Mouse (Mus musculus) forebrain, embryonic 16.5 days (tissue): ENCODE measurements around the gene Bfsp1. TPM values are rescaled to one million over a fixed set of nuclear protein-coding genes. Genes with fewer than 3 reads are reported as not detected.
A peak's percentile ranks its signal among the peaks of the same experiment; 100 is the strongest.

Experiments used
- ATAC-seq: fragments of 200-750 bp; cut with Nextera tagmentation; 2 replicates; pipeline ENCODE4 v1.8.0; 2017; ENCODE audit warnings: mild to moderate bottlenecking, moderate library complexity
- H3K27ac ChIP-seq: fragments of 300-500 bp; sonication (generic); 2 replicates; pipeline ENCODE4 v1.5.1; 2014; ENCODE audit warnings: low read length, control low read depth
- H3K27me3 ChIP-seq: fragments of 300-500 bp; sonication (generic); replicated peaks from 2 replicates; pipeline ENCODE4 v1.6.1; 2014; ENCODE audit warnings: low read length; ENCODE audit not compliant: control insufficient read depth, insufficient read depth
- H3K36me3 ChIP-seq: fragments of 300-500 bp; sonication (generic); 2 replicates; pipeline ENCODE4 v1.6.1; 2014; ENCODE audit not compliant: control insufficient read depth, insufficient read depth
- H3K4me1 ChIP-seq: fragments of 300-500 bp; sonication (generic); replicated peaks from 2 replicates; pipeline ENCODE4 v1.6.1; 2014; ENCODE audit warnings: low read length; ENCODE audit not compliant: control insufficient read depth, insufficient read depth
- H3K4me2 ChIP-seq: fragments of 300-500 bp; sonication (generic); 2 replicates; pipeline ENCODE4 v1.6.1; 2014; ENCODE audit warnings: mild to moderate bottlenecking, low read length, control low read depth
- H3K4me3 ChIP-seq: fragments of 300-500 bp; sonication (generic); replicated peaks from 2 replicates; pipeline ENCODE4 v1.5.1; 2014; ENCODE audit warnings: mild to moderate bottlenecking, low read length, control low read depth
- H3K9ac ChIP-seq: fragments of 300-500 bp; sonication (generic); replicated peaks from 2 replicates; pipeline ENCODE4 v1.6.1; 2014; ENCODE audit warnings: low read depth, low read length, control low read depth
- H3K9me3 ChIP-seq: fragments of 300-500 bp; sonication (generic); 2 replicates; pipeline ENCODE4 v1.6.1; 2016; ENCODE audit warnings: low read length; ENCODE audit not compliant: control insufficient read depth
- WGBS: fragments of 180-500 bp; shearing (Covaris S2); extraction: QIAGEN DNeasy Blood & Tissue Kit; methylation state at CpG from one replicate; pipeline ENCODE4 v1.1.7; 2014; 5-methylcytosine and 5-hydroxymethylcytosine counted together
- polyA plus RNA-seq: library from polyadenylated mRNA; unstranded; fragments of >200 nt; fragmentation: Nextera tagmentation; extraction: Ambion mirVana; gene quantifications from 2 replicates; pipeline ENCODE4 v1.2.1, GENCODE M21; 2015

Bfsp1 gene
- polyA plus RNA-seq, 1 experiment from 2014 or later: 1.1 TPM

GRCm38 (mm10) chr2:143808789-143809188 lies 54.2 kb downstream of the Bfsp1 start:
- Histone ChIP-seq H3K4me3 (no peak overlapping the region), H3K36me3 (no peaks in the 10 kb centered on the region), H3K4me2 (no peak overlapping the region), H3K9me3 (no peaks in the 10 kb centered on the region), H3K27me3 (no peaks in the 10 kb centered on the region), H3K9ac (no peak overlapping the region), H3K27ac (no peak overlapping the region), H3K4me1 (no peaks in the 10 kb centered on the region)
- ATAC-seq: no peak
- 67% methylated on average over 5 of the region's 5 CpGs for WGBS

- ATAC-seq: no peak
- Histone ChIP-seq H3K9me3 (no peaks in the 10 kb centered on the region), H3K4me2 (no peak overlapping the region), H3K9ac (no peak overlapping the region), H3K4me3 (no peak overlapping the region), H3K27me3 (no peaks in the 10 kb centered on the region), H3K36me3 (no peaks in the 10 kb centered on the region), H3K4me1 (no peaks in the 10 kb centered on the region), H3K27ac (no peak overlapping the region)
- WGBS: 69% methylated on average over 9 of the region's 9 CpGs
Measured at GRCm38 (mm10) chr2:143806924-143807664, 55.9 kb downstream of the Bfsp1 start.

DNA sequence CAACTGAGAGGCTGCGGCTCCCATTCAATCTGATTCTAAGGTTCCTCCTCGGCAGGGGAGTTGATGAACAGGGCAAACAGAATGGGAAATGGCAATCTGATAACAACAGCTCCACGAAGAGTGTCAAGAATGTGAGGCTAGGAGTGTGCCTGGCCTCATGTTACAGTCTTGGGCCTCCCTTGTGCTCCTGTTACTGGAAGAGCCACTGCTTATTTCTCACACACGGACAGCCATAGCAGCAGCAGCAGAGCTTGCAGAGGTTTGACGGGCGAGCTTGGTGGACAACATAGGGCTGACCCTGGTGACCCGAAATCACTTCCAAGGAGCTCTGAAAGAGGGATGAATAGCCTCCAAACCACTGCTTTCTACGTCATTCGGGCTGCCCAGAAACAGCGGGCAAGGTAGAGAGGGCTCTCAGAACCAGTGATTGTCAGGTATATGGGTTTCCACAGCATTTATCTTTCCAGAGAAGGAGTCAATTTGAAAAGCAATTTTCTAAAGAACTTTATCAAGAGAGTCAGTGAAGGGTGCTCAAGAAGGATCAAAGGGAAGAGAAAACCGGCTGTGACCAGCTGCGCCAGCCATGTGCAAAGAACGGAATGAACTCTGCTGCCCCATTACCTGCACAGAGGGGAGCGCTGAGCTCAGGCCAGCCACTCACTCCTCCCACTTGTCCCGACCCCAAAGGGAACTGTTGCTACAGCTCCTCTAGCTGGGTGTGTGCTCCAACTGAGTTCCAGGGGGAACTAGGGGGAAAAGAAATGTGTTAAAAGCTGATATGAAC lies 56.6 kb downstream of the Bfsp1 start:
- no peaks in the 10 kb centered on the region for H3K4me1 ChIP-seq
- ATAC-seq: no peak
- H3K27ac ChIP-seq: no peak overlapping the region
- no peaks in the 10 kb centered on the region for H3K27me3 ChIP-seq
- H3K4me2 ChIP-seq: no peak overlapping the region
- no peak overlapping the region for H3K4me3 ChIP-seq
- whole genome bisulfite sequencing: 61% methylated on average over 15 of the region's 15 CpGs
- H3K36me3 ChIP-seq: no peaks in the 10 kb centered on the region
- H3K9ac ChIP-seq: no peak overlapping the region
- no peaks in the 10 kb centered on the region for H3K9me3 ChIP-seq

DNA sequence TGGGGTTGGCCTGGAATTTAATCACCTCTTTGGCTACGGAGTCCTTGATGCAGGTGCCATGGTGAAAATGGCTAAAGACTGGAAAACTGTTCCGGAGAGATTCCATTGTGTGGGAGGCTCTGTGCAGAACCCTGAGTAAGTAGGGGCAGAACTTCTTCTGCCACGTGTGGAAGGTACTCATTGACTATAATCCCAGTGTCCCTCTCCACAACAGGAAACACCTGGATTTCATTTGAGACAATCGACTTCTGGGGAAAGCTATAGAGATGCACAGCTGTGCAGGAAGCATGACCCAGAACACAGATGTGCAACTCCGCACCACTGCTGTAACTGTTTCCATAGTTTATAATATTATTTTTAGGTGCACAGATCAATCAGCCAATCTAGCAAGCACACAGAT lies 61.9 kb downstream of the Bfsp1 start:
- WGBS: 84% methylated on average over 5 of the region's 5 CpGs
- ATAC-seq: no peak
- Histone ChIP-seq H3K27ac (no peak overlapping the region), H3K4me1 (no peaks in the 10 kb centered on the region), H3K36me3 (no peaks in the 10 kb centered on the region), H3K4me2 (no peak overlapping the region), H3K9me3 (no peaks in the 10 kb centered on the region), H3K4me3 (no peak overlapping the region), H3K27me3 (no peaks in the 10 kb centered on the region), H3K9ac (no peak overlapping the region)

GRCm38 (mm10) chr2:143796335-143797013 lies 66.5 kb downstream of the Bfsp1 start:
- no peaks in the 10 kb centered on the region for H3K36me3 ChIP-seq
- no peak overlapping the region for H3K9ac ChIP-seq
- no peak overlapping the region for H3K27ac ChIP-seq
- H3K4me3 ChIP-seq: no peak overlapping the region
- H3K4me2 ChIP-seq: no peak overlapping the region
- H3K27me3 ChIP-seq: no peaks in the 10 kb centered on the region
- ATAC-seq: peak; percentile 52
- 80% methylated on average over 4 of the region's 4 CpGs for WGBS
- no peaks in the 10 kb centered on the region for H3K4me1 ChIP-seq
- no peaks in the 10 kb centered on the region for H3K9me3 ChIP-seq

DNA sequence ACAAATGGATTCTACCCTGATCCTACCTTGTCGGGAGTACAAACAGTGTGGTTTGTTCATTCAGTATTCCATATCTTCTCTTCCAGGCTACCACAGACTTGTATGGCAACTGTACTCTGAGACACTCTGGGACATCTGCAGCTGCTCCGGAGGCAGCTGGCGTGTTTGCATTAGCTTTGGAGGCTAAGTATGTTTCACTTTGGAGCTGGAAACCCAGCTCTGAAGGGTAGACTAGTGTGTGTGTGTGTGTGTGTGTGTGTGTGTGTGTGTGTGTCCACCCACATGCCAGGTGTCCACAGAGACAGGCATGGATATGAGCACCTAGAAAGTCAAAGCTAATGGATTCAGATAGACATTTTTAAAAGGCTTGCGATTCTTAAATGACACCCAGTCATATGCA lies 67.1 kb downstream of the Bfsp1 start:
- no peak for ATAC-seq
- WGBS: 90% methylated on average over 4 of the region's 4 CpGs
- H3K27me3 ChIP-seq: no peaks in the 10 kb centered on the region

DNA sequence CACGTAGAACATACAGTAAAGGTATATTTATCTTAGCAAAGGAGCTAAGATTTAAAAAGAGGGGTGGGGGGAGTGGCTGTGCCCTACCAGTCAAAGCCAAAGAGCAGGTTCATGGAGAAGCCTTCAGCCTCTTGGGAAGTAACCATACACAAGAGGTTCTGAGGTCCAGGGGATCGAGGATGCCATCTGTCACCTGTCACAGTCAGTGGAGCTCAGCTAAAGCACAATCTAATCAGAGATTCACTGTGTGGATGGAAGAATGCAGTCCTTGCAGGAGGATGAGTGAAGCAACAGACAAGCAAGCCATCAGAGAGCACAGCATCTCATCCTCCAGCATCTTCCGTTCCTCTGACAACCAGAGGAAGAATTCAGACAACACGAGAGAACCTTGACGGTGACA lies 73.1 kb downstream of the Bfsp1 start:
- no peak for ATAC-seq
- 83% methylated on average over 5 of the region's 5 CpGs for WGBS
- Histone ChIP-seq H3K27ac (no peak overlapping the region), H3K4me2 (no peak overlapping the region), H3K4me3 (no peak overlapping the region), H3K9ac (no peak overlapping the region), H3K27me3 (no peaks in the 10 kb centered on the region), H3K4me1 (no peaks in the 10 kb centered on the region), H3K9me3 (no peaks in the 10 kb centered on the region), H3K36me3 (no peaks in the 10 kb centered on the region)

More for the DNA sequence above, 67.1 kb downstream of the Bfsp1 start:
- H3K27ac ChIP-seq: no peak overlapping the region
- no peak overlapping the region for H3K9ac ChIP-seq
- H3K4me1 ChIP-seq: no peaks in the 10 kb centered on the region
- H3K9me3 ChIP-seq: no peaks in the 10 kb centered on the region
- no peaks in the 10 kb centered on the region for H3K36me3 ChIP-seq
- H3K4me3 ChIP-seq: no peak overlapping the region
- no peak overlapping the region for H3K4me2 ChIP-seq

DNA sequence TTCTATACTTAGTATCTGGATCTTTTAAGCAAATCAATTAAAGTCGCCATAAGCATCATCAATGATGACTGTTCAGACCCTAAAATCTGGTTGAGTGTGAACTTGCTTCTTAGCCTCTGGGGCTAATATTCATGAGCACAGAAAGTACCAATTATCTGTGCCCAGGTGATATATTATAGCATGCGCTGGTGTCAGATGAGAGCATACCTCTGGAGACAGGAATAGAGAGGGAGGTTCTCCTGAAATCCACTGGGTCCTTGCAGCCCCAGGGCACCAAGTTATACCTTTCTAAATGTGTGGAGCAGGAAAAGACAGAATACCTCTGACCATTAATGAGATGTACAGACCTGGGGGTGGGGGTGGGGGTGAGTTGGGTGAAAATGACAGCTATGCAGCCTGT lies 82.7 kb downstream of the Bfsp1 start:
- H3K27ac ChIP-seq: no peak overlapping the region
- H3K27me3 ChIP-seq: no peaks in the 10 kb centered on the region
- H3K9ac ChIP-seq: no peak overlapping the region
- whole genome bisulfite sequencing: 82% methylated on average over 2 of the region's 2 CpGs
- H3K4me3 ChIP-seq: no peak overlapping the region
- no peaks in the 10 kb centered on the region for H3K9me3 ChIP-seq
- no peaks in the 10 kb centered on the region for H3K36me3 ChIP-seq
- no peak overlapping the region for H3K4me2 ChIP-seq
- ATAC-seq: no peak
- H3K4me1 ChIP-seq: no peaks in the 10 kb centered on the region
